Mouse (Mus musculus) liver, adult 2 months (tissue): ENCODE data around the gene Cldn14.

ENCODE experiments used
- CTCF ChIP-seq: fragments of 200-500 bp; IDR thresholded peaks from 2 replicates; pipeline ENCODE4 v1.5.1; 2011; ENCODE audit warnings: low read depth, low read length, control low read depth
- POLR2A ChIP-seq: fragments of 200-500 bp; IDR thresholded peaks from 2 replicates; pipeline ENCODE4 v1.6.1; 2011; ENCODE audit warnings: low read length, control low read depth; ENCODE audit not compliant: insufficient read depth; ENCODE audit errors: extremely low read depth

GRCm38 (mm10) chr16:93932185-93933168 is 76.2 kb downstream of the Cldn14 start:
- TF ChIP-seq CTCF (no peak), POLR2A (no peak)
